Mouse (Mus musculus) thymus, adult 2 months (tissue): ENCODE measurements around the gene Sntg2. TPM values are rescaled to one million over a fixed set of nuclear protein-coding genes. Genes with fewer than 3 reads are reported as not detected.

Experiments used
- DNase-seq: peaks from one replicate; pipeline ENCODE4 v3.0.0; 2021
- H3K27ac ChIP-seq: fragments of 200-500 bp; 2 replicates; pipeline ENCODE4 v1.5.1; 2012; ENCODE audit warnings: low read length, control low read depth; ENCODE audit not compliant: control insufficient read depth, insufficient read depth
- H3K27me3 ChIP-seq: fragments of 200-500 bp; 2 replicates; pipeline ENCODE4 v1.6.1; 2012; ENCODE audit warnings: mild to moderate bottlenecking, low read length, moderate library complexity, mixed read lengths; ENCODE audit not compliant: control insufficient read depth, insufficient read depth
- H3K36me3 ChIP-seq: fragments of 200-500 bp; 2 replicates; pipeline ENCODE4 v1.6.1; 2012; ENCODE audit warnings: mild to moderate bottlenecking, low read length, moderate library complexity; ENCODE audit not compliant: control insufficient read depth, insufficient read depth
- H3K4me1 ChIP-seq: fragments of 200-500 bp; replicated peaks from 2 replicates; pipeline ENCODE4 v1.6.1; 2012; ENCODE audit warnings: low read length; ENCODE audit not compliant: control insufficient read depth, insufficient read depth
- H3K4me3 ChIP-seq: fragments of 200-500 bp; 2 replicates; pipeline ENCODE4 v1.5.1; 2012; ENCODE audit warnings: mild to moderate bottlenecking, low read length, control low read depth, moderate library complexity; ENCODE audit not compliant: control insufficient read depth, insufficient read depth
- CTCF ChIP-seq: fragments of 200-500 bp; IDR thresholded peaks from 2 replicates; pipeline ENCODE4 v1.5.1; 2012; ENCODE audit warnings: mild to moderate bottlenecking, control low read depth, low read length, moderate library complexity, borderline replicate concordance; ENCODE audit not compliant: control insufficient read depth, poor library complexity, insufficient read depth; ENCODE audit errors: extremely low read depth
- POLR2A ChIP-seq: fragments of 200-500 bp; IDR thresholded peaks from 2 replicates; pipeline ENCODE4 v1.6.1; 2012; ENCODE audit warnings: mild to moderate bottlenecking, low read length, control low read depth, moderate library complexity; ENCODE audit not compliant: control insufficient read depth, poor library complexity, insufficient read depth; ENCODE audit errors: extremely low read depth
- WGBS: fragments of 180-500 bp; shearing (Covaris S2); methylation state at CpG from one replicate; pipeline ENCODE4 v1.1.7; 2018; 5-methylcytosine and 5-hydroxymethylcytosine counted together
- polyA plus RNA-seq: library from polyadenylated mRNA; depleted of rRNA; stranded (reverse); fragments of >200 nt; gene quantifications from 2 replicates; pipeline ENCODE4 v1.2.3, GENCODE M21; 2012

The Sntg2 gene
- polyA plus RNA-seq, 1 experiment: 0.22 TPM

- H3K36me3 ChIP-seq: no peaks in the 10 kb centered on the region
- H3K4me1 ChIP-seq: no peaks in the 10 kb centered on the region
- 90% methylated on average over 5 of the region's 5 CpGs for WGBS
- TF ChIP-seq POLR2A (no peak), CTCF (no peak)
- no peak overlapping the region for H3K27ac ChIP-seq
- DNase-seq: no peak
- H3K4me3 ChIP-seq: no peak overlapping the region
- no peaks in the 10 kb centered on the region for H3K27me3 ChIP-seq
These were observed 126.8 kb downstream of the Sntg2 start for GRCm38 (mm10) chr12:30246286-30246945.

DNA sequence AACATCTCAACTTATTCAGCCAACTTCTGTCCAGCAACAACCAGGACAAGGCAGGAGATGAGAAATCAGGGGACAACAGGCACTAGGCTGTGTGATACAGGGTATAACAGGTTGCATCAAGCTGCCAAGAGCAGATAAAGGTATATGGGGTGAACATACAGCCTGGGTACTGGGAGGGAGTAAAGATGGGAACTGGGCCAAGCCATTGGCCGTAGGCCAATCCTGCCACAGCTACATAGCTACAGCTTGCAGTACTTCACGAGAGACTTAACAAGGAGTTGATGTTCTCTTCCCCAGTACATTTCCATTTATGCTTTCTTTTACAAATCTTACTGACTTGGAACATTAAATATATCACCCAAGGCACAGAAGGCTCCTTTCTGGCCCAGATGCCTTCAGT is 129.0 kb downstream of the Sntg2 start:
- no peak overlapping the region for H3K27ac ChIP-seq
- H3K4me3 ChIP-seq: no peak overlapping the region
- H3K4me1 ChIP-seq: no peaks in the 10 kb centered on the region
- no peaks in the 10 kb centered on the region for H3K27me3 ChIP-seq
- no peak for DNase-seq
- H3K36me3 ChIP-seq: no peaks in the 10 kb centered on the region
- 70% methylated on average over 2 of the region's 2 CpGs for WGBS
- TF ChIP-seq CTCF: no peak
- TF ChIP-seq POLR2A: no peak

DNA sequence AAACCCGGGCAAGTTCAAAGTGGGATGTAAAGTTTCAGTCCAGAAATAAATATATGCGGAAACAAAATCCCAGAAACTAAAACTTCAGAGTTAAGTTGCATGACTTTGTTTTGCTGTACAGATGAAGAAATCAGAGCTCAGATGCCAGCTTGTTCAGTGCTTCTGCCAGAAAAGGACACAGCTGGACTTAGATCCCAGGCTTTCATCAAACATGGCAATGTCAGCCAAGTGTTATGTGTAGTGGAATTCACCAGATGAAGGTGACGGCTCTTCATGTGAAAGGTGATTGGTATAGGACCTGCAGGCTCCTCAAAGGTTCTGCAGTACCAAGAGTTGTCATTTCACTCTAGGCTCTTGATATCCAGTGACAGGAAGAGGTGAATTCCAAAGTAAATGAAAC is 132.3 kb downstream of the Sntg2 start:
- Histone ChIP-seq H3K4me1 (no peaks in the 10 kb centered on the region), H3K36me3 (no peaks in the 10 kb centered on the region), H3K4me3 (no peak overlapping the region), H3K27ac (no peak overlapping the region), H3K27me3 (no peaks in the 10 kb centered on the region)
- no peak for DNase-seq
- TF ChIP-seq POLR2A (no peak), CTCF (no peak)
- WGBS: 95% methylated on average over 3 of the region's 3 CpGs

GRCm38 (mm10) chr12:30234940-30235339 is 138.2 kb downstream of the Sntg2 start:
- Histone ChIP-seq H3K27me3 (no peaks in the 10 kb centered on the region), H3K36me3 (no peaks in the 10 kb centered on the region), H3K27ac (no peak overlapping the region), H3K4me1 (no peaks in the 10 kb centered on the region), H3K4me3 (no peak overlapping the region)
- no peak for DNase-seq
- TF ChIP-seq CTCF (no peak), POLR2A (no peak)
- 87% methylated on average over 2 of the region's 2 CpGs for WGBS

DNA sequence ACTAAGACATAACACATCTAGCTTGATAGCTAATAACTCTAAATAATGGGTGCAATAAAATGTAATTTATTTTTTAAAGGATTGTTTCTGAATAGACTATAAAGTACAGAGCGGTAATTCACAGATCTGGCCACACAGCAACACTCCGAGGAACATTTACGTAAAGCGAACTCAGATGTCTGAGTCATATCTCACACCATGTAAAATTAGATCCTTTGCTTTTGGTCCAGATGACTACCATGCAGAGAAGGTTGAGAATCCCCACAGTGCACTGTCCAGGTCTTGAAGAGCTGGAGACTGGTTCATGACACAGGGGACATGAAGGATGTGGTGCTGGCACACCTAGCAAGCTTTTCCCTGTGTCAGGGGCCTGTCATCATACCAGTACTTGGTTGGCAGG is 145.2 kb downstream of the Sntg2 start:
- H3K4me3 ChIP-seq: no peak overlapping the region
- no peak overlapping the region for H3K27ac ChIP-seq
- TF ChIP-seq POLR2A: no peak
- no peak for TF ChIP-seq CTCF
- whole genome bisulfite sequencing: 97% methylated on average over 4 of the region's 4 CpGs
- no peak for DNase-seq
- no peaks in the 10 kb centered on the region for H3K36me3 ChIP-seq
- no peaks in the 10 kb centered on the region for H3K4me1 ChIP-seq
- no peaks in the 10 kb centered on the region for H3K27me3 ChIP-seq

- WGBS: 82% methylated on average over 5 of the region's 5 CpGs
- TF ChIP-seq POLR2A (no peak), CTCF (no peak)
- no peak overlapping the region for H3K4me3 ChIP-seq
These were observed 146.9 kb downstream of the Sntg2 start for GRCm38 (mm10) chr12:30226247-30226646.

More at GRCm38 (mm10) chr12:30226247-30226646, 146.9 kb downstream of the Sntg2 start:
- no peak for DNase-seq
- Histone ChIP-seq H3K27ac (no peak overlapping the region), H3K4me1 (no peaks in the 10 kb centered on the region), H3K27me3 (no peaks in the 10 kb centered on the region), H3K36me3 (no peaks in the 10 kb centered on the region)
